Mouse (Mus musculus): ENCODE results near the gene Ifna16. TPM values are rescaled to one million over a fixed set of nuclear protein-coding genes. Genes with fewer than 3 reads are reported as not detected.

Ifna16 gene
- total and polyA plus RNA-seq, 2 experiments, result not detected

DNA sequence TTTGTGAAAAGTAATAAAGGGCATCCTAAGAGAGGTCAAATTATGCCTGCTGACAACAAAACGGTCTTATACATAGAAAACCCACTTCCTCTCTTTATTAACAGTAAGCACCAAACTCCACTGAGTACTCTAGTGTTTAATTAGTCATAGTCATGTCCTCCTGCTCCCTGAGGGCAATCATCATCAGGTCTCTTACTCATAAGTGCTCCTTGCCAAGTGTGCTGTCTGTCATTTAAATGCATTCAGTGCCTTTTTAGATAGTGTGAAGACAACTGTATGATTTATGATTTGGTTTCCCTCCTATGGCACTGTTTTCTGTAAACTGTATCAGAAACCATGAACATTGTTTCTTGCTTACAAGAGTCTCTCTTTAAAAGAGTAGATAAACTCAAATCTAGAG, 37.6 kb upstream of the Ifna16 start:
- no peak overlapping the region for H3K4me3 ChIP-seq (ENCODE audit: insufficient read depth, low read depth, low read length)
- H3K27ac ChIP-seq (replicated peaks; ENCODE audit: insufficient read depth, low read depth, low read length), result no peak overlapping the region
- TF ChIP-seq POLR2A (IDR thresholded peaks at IDR 0.05; ENCODE audit: extremely low read depth, insufficient read depth, low read length) (no peak), CTCF (IDR thresholded peaks at IDR 0.05; ENCODE audit: low read depth, low read length) (no peak)
- no peak for DNase-seq (ENCODE audit: extremely low read depth, low read depth, low spot score)
- H3K4me1 ChIP-seq (ENCODE audit: control insufficient read depth, insufficient read depth, low read length), result peaks cover 12% of the 10 kb centered on the region
- H3K79me2 ChIP-seq (ENCODE audit: control insufficient read depth, insufficient read depth, low read length), result peaks cover 7% of the 10 kb centered on the region; the same call in 1 of the 2 replicates
- H3K27me3 ChIP-seq (ENCODE audit: control insufficient read depth, insufficient read depth, low read length), result no peaks in the 10 kb centered on the region
- H3K36me3 ChIP-seq (ENCODE audit: control insufficient read depth, insufficient read depth, low read length), result peaks cover 17% of the 10 kb centered on the region
- 59% methylated on average over 1 of the region's 1 CpGs for WGBS
- no peak overlapping the region for H3K9ac ChIP-seq (ENCODE audit: low read depth, low read length)

DNA sequence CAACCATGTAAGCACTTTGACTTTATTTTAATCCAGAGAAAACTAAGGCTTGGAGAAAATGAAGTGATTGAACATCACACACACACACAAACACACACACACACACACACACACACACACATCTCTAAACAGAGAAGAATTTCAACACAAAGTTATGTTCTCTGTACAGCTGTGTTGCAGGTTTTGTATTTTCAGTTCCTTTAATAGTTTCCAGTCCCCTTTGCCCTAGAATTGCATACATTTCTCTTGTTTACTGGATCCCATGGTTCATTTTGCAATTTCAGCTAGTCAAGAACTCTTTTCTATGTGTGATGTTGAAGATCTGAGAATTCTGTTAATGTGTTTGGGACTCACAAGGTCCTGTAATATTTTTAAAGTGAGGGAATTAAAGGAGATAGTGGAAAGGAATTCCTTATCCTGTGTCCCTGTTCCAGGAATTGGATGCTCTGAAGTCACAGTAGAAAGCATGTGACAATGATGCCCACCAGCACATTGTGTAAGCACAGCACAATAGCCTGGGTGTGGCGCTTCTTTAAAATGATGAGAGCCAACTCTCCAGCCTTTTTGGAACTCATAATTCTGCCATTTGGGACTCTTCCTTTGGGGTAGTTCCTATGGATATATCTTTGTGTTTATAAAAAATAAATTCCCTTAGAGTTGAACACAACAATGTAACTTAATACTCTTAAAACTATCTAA, 30.6 kb upstream of the Ifna16 start:
- H3K79me2 ChIP-seq (ENCODE audit: control insufficient read depth, insufficient read depth, low read length), result no peaks in the 10 kb centered on the region
- H3K27ac ChIP-seq (replicated peaks; ENCODE audit: insufficient read depth, low read depth, low read length), result no peak overlapping the region
- H3K36me3 ChIP-seq (ENCODE audit: control insufficient read depth, insufficient read depth, low read length), result no peaks in the 10 kb centered on the region; the same call in 1 of the 2 replicates
- no peak overlapping the region for H3K4me3 ChIP-seq (ENCODE audit: insufficient read depth, low read depth, low read length)
- H3K4me1 ChIP-seq (ENCODE audit: control insufficient read depth, insufficient read depth, low read length), result no peaks in the 10 kb centered on the region; the same call in 1 of the 2 replicates
- DNase-seq (ENCODE audit: extremely low read depth, low read depth, low spot score), result peak; percentile 33
- 90% methylated on average over 1 of the region's 1 CpGs for WGBS
- TF ChIP-seq POLR2A (IDR thresholded peaks at IDR 0.05; ENCODE audit: extremely low read depth, insufficient read depth, low read length), result no peak
- no peak for TF ChIP-seq CTCF (IDR thresholded peaks at IDR 0.05; ENCODE audit: low read depth, low read length)
- H3K27me3 ChIP-seq (ENCODE audit: control insufficient read depth, insufficient read depth, low read length), result no peaks in the 10 kb centered on the region
- no peak overlapping the region for H3K9ac ChIP-seq (ENCODE audit: low read depth, low read length)

DNA sequence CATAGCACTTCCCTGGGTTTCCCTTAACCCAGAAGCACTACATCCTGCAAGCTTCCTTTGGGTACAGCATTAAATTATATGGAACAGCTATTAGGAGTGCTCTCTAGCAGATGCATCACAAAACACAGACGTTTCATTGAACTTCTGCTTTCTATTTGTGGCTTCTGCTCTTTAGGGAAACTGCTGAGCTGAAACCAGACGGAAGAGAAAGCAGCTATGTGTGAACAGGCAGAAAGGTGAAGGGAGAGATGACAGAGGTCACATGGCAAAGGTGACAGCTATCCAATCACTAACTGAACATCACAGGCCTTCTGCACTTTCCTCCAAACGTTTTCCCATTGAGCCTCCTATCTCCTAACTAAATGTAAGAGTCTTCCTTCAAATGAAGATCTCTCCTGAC, 29.2 kb upstream of the Ifna16 start:
- Histone ChIP-seq H3K4me1 (ENCODE audit: control insufficient read depth, insufficient read depth, low read length) (no peaks in the 10 kb centered on the region; the same call in 1 of the 2 replicates), H3K36me3 (ENCODE audit: control insufficient read depth, insufficient read depth, low read length) (no peaks in the 10 kb centered on the region; the same call in 1 of the 2 replicates), H3K4me3 (ENCODE audit: insufficient read depth, low read depth, low read length) (no peak overlapping the region), H3K27me3 (ENCODE audit: control insufficient read depth, insufficient read depth, low read length) (no peaks in the 10 kb centered on the region), H3K9ac (ENCODE audit: low read depth, low read length) (no peak overlapping the region), H3K79me2 (ENCODE audit: control insufficient read depth, insufficient read depth, low read length) (no peaks in the 10 kb centered on the region), H3K27ac (replicated peaks; ENCODE audit: insufficient read depth, low read depth, low read length) (no peak overlapping the region)
- DNase-seq (ENCODE audit: extremely low read depth, low read depth, low spot score), result no peak
- no peak for TF ChIP-seq POLR2A (IDR thresholded peaks at IDR 0.05; ENCODE audit: extremely low read depth, insufficient read depth, low read length)
- 35% methylated on average over 3 of the region's 3 CpGs for WGBS

DNA sequence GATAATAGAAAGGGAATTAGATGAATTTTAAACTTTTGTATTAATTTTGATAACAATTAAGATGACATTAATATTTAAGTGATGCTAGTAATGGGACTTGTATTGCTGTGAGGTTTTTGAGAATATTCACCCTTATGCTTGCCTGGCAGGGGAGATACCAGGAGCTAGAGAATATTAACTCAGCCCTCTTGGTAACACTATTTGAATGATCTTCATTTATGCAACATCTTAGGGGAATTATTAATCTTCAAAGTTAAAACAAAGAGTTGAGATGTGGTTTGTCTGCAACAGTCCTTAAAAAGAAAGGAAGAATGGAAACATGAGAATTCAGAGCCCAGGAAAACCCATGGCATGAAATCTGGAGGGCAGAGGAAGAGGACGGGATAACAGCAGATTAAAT, 22.6 kb upstream of the Ifna16 start:
- Histone ChIP-seq H3K4me3 (ENCODE audit: insufficient read depth, low read depth, low read length) (no peak overlapping the region), H3K27ac (replicated peaks; ENCODE audit: insufficient read depth, low read depth, low read length) (no peak overlapping the region), H3K36me3 (ENCODE audit: control insufficient read depth, insufficient read depth, low read length) (no peaks in the 10 kb centered on the region), H3K9ac (ENCODE audit: low read depth, low read length) (no peak overlapping the region), H3K4me1 (ENCODE audit: control insufficient read depth, insufficient read depth, low read length) (no peaks in the 10 kb centered on the region), H3K27me3 (ENCODE audit: control insufficient read depth, insufficient read depth, low read length) (no peaks in the 10 kb centered on the region), H3K79me2 (ENCODE audit: control insufficient read depth, insufficient read depth, low read length) (no peaks in the 10 kb centered on the region)
- no peak for DNase-seq (ENCODE audit: extremely low read depth, low read depth, low spot score)
- TF ChIP-seq CTCF (IDR thresholded peaks at IDR 0.05; ENCODE audit: low read depth, low read length), result no peak
- no peak for TF ChIP-seq POLR2A (IDR thresholded peaks at IDR 0.05; ENCODE audit: extremely low read depth, insufficient read depth, low read length)
- 81% methylated on average over 1 of the region's 1 CpGs for whole genome bisulfite sequencing

DNA sequence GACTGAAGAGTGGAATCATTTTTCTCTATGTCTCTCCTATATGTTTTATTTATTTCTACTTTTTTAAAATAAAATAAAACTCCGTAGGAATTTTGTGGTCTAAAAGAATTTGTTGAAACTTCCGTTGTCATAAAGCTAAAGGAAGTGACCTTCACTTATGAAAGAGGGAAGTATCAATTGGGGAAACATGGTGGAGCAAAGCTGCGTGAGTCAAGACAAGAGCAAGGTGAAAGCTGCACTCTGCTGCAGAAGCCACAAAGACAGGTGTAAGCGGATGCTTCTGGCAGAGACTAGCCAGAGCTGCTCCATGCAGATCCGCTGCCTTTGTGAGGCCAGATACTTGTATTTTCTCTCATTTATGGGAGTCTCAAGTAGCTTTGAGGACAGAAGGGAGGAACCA, 22.1 kb upstream of the Ifna16 start:
- no peaks in the 10 kb centered on the region for H3K36me3 ChIP-seq (ENCODE audit: control insufficient read depth, insufficient read depth, low read length)
- no peak overlapping the region for H3K9ac ChIP-seq (ENCODE audit: low read depth, low read length)
- H3K4me1 ChIP-seq (ENCODE audit: control insufficient read depth, insufficient read depth, low read length), result no peaks in the 10 kb centered on the region
- no peak for DNase-seq (ENCODE audit: extremely low read depth, low read depth, low spot score)
- H3K4me3 ChIP-seq (ENCODE audit: insufficient read depth, low read depth, low read length), result no peak overlapping the region
- H3K27ac ChIP-seq (replicated peaks; ENCODE audit: insufficient read depth, low read depth, low read length), result no peak overlapping the region
- no peak for TF ChIP-seq POLR2A (IDR thresholded peaks at IDR 0.05; ENCODE audit: extremely low read depth, insufficient read depth, low read length)
- no peak for TF ChIP-seq CTCF (IDR thresholded peaks at IDR 0.05; ENCODE audit: low read depth, low read length)
- H3K27me3 ChIP-seq (ENCODE audit: control insufficient read depth, insufficient read depth, low read length), result no peaks in the 10 kb centered on the region
- no peaks in the 10 kb centered on the region for H3K79me2 ChIP-seq (ENCODE audit: control insufficient read depth, insufficient read depth, low read length)
- WGBS, result 82% methylated on average over 5 of the region's 5 CpGs

DNA sequence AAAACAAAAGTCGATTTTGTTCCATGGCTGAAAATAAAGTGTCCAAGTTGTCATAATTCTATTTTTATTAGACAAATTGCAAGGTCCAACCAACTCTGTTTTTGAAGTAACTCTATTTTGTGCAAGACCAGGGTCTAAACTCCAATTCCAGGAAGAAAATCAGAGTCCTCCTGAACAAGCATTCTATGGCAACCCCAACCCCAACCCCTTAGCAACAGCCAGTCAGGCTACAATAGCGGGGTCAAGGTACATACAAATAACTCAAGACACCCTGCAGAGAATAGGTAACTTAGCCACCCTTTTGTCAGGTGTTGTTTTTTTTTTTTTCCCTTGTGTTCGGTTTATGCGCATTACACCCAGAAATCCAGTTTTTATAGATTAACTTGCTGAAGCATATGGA, 21.0 kb upstream of the Ifna16 start:
- H3K36me3 ChIP-seq (ENCODE audit: control insufficient read depth, insufficient read depth, low read length), result no peaks in the 10 kb centered on the region
- no peaks in the 10 kb centered on the region for H3K4me1 ChIP-seq (ENCODE audit: control insufficient read depth, insufficient read depth, low read length)
- H3K27ac ChIP-seq (replicated peaks; ENCODE audit: insufficient read depth, low read depth, low read length), result no peak overlapping the region
- H3K79me2 ChIP-seq (ENCODE audit: control insufficient read depth, insufficient read depth, low read length), result no peaks in the 10 kb centered on the region
- TF ChIP-seq CTCF (IDR thresholded peaks at IDR 0.05; ENCODE audit: low read depth, low read length), result no peak
- no peak for TF ChIP-seq POLR2A (IDR thresholded peaks at IDR 0.05; ENCODE audit: extremely low read depth, insufficient read depth, low read length)
- H3K9ac ChIP-seq (ENCODE audit: low read depth, low read length), result no peak overlapping the region
- no peak for DNase-seq (ENCODE audit: extremely low read depth, low read depth, low spot score)
- no peak overlapping the region for H3K4me3 ChIP-seq (ENCODE audit: insufficient read depth, low read depth, low read length)
- WGBS, result 82% methylated on average over 4 of the region's 4 CpGs
- no peaks in the 10 kb centered on the region for H3K27me3 ChIP-seq (ENCODE audit: control insufficient read depth, insufficient read depth, low read length)
